Mouse (Mus musculus) kidney, postnatal 4 days (tissue): ENCODE data around the gene Uvrag.

Experiments used
- DNase-seq, 2 experiments: peaks; one replicate each; pipeline ENCODE4 v3.0.0; 2021; ENCODE audit warnings: mixed read lengths in 2 of 2

The Uvrag gene

GRCm38 (mm10) chr7:99015419-99015818, 125.5 kb downstream of the Uvrag start:
- DNase-seq: peak; percentile 57 to 70

- DNase-seq: no peak
Observed at GRCm38 (mm10) chr7:99014620-99015019, 126.3 kb downstream of the Uvrag start.

DNA sequence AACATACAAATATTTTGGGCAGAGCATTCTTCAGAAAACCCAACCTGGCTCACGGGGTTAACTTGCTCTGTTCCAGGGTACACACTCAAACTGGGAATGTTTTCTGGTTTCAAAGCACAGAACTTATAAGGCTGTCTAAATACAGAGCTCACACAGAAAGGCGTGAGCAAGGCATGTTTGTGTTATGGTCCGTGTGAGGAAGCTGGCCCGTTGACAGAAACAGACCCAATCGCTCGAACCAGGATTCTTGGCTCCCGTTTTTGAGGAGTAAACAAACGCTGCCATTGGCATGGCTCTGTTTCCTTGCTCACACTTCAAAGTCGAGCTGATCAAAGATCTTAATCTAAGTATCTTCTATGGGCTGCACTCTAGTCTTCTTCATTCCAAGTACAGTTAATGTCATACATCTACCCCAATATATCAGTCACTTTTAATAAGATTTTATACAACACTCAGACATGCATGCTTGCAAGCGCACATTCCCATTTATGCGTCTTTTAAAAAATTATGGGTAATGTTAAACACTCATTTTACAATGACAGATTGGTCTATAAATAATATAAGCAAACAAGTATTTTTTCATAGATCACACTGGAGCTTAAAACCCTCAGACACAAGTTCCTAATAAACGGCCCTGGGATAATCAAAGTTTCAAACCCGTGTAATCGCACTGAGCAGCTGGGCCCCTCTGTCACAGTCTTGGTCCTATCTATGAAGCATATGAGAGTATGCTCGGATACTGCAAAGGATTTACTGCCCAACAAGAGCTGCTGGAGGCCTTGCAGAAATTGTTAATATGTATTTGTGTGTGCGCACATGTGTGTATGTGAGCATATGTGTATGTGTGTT, 133.2 kb downstream of the Uvrag start:
- peak; percentile 44 to 56 for DNase-seq

GRCm38 (mm10) chr7:99003231-99003630, 137.7 kb downstream of the Uvrag start:
- no peak for DNase-seq

GRCm38 (mm10) chr7:98998722-98999121, 142.2 kb downstream of the Uvrag start:
- no peak for DNase-seq

- DNase-seq: no peak
Observed at GRCm38 (mm10) chr7:98997760-98998159, 143.2 kb downstream of the Uvrag start.

- no peak for DNase-seq
Observed at GRCm38 (mm10) chr7:98996791-98997190, 144.2 kb downstream of the Uvrag start.

DNA sequence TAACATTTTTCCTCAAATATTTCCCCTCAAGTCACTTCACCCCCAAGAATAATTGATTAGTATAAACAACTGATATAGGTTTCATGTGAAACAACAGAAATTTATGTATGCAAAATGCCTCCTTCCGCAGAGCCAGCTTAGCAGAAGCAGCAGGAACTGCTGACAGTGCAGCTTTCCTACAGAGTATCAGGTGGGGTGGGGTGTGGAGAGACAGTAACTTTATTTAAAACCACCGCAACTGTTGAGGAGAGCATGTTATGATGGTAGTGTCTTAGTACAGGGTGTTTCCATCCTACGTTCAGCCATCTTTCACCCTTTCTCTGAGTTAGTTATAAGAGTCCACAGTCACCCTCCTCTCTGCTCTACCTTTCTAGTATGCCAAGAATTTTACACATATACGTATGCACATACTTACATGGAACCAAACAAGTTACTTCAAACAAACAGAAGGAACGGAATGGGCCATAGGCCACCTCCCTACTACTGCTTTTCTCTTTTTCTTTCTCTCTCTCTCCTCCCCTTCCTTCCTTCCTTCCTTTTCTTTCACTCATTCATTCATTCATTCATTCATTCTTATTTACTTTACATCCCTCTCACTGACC, 145.7 kb downstream of the Uvrag start:
- DNase-seq: no peak

- DNase-seq: no peak
Observed at GRCm38 (mm10) chr7:98994137-98994536, 146.8 kb downstream of the Uvrag start.

DNA sequence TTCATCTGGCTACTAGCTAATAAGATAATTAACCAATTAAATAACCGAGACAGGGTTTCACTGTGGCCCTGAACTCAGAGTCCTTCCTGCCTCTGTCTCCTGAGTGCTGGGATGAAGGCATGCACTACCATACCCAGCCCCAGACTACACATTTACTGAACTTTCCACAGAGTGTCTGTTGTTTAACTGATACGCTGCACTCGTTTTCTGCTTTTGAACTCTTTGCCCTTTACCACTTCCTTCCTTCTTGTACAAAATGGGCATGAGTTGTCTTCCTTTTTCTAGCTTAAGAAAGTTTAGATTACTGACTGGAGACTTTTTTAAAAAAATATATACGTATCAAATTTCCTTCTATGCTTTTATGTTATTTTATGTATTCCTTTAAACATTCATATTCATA, 147.5 kb downstream of the Uvrag start:
- no peak for DNase-seq

DNA sequence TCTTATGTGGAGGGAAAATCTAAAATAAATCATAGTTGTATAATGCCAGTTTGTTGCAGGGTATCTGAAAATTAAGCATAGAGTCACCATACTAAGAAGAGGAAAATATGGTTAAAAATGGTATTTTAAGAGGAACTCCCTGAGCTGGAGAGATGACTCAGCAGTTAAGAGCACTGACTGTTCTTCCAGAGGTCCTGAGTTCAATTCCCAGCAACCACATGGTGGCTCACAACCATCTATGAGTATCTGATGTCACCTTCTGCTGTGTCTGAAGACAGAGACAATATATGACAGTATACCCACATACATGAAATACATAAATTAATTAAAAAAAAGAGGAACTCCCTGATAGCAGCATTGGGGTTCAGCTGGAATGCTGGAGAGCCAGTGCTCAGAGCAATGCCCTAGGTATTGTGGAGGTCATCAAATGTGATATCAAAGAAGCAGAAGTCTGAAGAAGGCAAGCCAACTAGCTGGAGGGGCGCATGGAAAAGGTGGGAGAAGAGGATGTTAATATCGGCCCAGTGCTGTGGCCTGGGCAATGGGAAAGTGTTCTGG, 149.7 kb downstream of the Uvrag start:
- no peak for DNase-seq

DNA sequence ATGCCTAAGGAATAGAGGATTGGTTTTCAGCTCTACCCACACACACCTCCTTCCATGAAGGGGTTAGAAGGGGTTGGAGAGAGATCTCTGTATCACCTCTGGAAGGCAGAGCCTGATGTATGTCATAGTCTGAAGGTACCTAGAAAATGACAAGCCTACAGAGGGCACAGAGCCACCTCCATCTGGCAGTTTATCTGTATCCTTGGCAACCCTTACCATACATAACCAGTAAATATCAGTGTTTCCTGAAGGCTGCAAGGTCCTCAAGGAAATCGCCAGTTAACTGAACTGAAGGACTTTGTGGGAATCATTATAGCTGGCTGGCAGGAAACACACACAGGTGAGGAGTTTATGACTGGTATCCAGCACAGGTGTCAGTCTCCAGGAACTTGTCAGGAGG, 150.4 kb downstream of the Uvrag start:
- no peak for DNase-seq

DNA sequence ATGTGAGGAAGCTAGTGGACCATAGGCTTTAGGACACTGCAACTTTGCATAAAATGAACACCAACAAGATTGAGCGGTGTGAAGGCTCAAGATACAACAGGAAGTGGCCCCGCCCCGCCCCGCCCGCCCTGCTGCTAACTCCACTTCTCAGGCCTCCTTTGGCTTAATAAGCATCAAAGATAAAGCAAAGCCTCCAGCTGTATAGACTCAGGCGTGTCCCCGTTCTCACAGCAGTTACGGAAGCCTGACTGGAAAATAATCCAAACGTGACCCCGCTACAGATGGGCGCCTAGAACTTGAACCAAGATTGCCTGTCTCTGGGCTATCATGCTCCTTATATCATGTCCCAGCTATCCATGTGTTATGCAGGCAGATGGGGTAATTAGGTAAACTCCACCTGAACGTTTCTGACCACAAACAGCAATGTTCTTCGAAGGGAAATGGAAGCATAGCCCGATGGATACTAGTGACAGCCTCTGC, 153.9 kb downstream of the Uvrag start:
- DNase-seq: no peak

GRCm38 (mm10) chr7:98985935-98986334, 155.0 kb downstream of the Uvrag start:
- no peak for DNase-seq

- no peak for DNase-seq
Observed at GRCm38 (mm10) chr7:98985489-98985888, 155.5 kb downstream of the Uvrag start.

DNA sequence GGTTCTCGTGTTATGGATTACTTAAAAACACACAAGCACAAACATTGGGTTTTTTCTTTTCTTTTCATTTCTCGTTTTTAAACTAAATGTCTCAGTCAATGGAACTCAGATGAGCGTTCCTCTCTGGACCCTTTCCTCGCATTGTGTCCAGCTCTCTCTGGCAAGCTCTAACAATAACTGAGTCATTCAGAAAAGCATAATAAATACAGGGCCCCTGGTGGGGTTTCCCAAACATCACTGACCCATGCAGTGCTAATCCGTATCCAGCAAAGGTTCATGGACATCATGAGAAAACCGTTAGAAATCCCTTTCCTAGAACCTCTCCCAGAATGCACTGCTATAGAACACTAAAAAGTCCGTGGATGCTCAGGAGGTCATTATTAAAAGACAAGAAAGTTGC, 156.6 kb downstream of the Uvrag start:
- no peak for DNase-seq

DNA sequence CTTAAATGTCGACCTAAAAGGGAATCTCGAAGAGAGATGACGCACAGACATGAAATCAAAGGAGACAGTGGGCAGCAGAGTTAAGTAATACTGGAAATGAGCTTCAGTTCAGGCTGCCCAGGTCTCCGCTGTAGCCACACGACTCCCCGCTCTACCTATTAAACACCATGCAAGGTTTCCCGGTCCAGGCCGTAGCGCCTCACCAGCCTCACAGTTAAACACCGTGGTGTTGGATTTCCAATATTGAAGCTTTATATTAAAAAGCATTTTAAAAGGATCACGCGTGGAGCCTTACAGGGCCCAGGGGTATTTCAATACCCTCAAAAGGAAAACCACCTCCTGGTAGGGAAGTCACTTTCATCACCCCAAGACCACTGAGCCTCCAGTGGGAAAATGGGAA, 157.9 kb downstream of the Uvrag start:
- DNase-seq: no peak

- DNase-seq: no peak
Observed at GRCm38 (mm10) chr7:98981423-98981822, 159.5 kb downstream of the Uvrag start.

DNA sequence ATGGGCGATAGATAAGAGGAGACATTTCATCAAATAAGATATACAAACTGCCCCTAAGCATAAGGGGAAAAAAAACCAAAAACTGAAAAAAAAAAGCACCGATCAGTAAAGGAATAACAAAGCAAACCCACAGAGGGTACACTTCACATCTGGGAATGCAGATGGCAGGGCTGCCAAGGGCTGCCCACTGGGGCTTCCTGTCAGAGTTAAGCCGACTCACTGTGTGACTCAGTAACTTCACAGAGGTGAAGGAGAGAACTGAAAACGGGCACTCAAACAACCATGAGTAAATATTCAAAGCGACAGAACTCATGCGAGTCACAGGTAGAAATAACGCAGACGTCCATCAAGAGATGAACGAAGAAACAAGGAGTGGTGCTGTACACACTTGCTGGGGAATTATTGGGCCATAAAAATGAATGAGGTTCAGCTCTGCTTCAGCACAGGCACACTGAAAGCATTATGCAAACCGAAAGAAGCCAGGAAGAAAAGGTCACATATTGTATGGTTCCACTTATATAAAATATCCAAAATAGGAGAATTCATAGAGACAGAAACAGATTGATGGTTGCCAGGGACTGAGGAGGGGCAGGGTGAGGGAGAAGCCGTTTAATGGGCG, 164.0 kb downstream of the Uvrag start:
- no peak for DNase-seq

DNA sequence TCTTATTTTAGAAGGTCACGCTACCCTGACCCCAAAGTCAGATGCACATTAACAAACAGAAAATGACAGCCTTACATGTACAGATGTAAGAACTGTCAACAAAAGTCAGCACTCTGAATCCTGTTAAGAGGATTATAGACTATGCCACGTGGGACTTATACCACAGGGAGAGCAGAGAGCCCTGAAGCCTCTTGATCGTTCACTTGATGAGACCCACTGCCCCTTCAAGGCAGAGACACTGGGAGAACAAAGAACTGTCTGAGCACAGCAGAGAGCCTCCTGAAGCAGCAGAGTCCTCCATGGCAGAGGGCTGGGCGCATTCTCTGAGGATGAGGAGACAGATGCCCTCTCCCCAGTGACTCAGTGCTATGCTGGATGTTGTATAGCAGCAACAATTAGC, 166.4 kb downstream of the Uvrag start:
- no peak for DNase-seq

- peak; percentile 49 to 62 for DNase-seq
Observed at GRCm38 (mm10) chr7:98970721-98971120, 170.2 kb downstream of the Uvrag start.

- DNase-seq: no peak
Observed at GRCm38 (mm10) chr7:98968741-98969395, 172.1 kb downstream of the Uvrag start.

DNA sequence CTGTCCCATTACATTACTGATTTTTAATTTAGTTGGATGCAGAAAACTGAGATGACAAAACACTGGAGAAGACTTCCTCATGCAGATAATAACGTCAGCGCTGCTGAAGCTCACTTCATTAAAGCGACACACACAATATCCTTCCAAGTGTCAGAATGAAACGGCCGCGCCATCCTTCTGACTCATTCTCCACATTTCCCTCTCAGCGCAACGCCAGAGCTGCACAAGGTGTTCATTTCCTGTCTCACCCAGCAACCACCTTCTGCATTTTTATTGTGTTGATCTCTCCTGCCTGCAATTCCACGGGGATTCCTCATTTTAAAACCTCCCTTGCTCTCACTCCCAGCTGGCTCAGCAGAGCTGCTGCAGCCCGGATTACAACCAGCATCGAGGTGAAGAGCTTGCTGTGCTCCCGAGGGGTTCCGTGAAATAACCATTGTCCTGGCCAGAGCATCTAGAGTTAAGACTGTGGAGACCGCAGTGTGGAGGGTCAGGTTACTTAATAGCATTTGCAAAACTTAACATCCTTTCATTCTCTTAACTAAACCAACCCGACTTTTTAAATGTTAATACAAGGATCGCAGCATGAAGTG, 172.8 kb downstream of the Uvrag start:
- DNase-seq: peak in 1 of 2 experiments; percentile 13
